Mouse (Mus musculus): ENCODE data around the gene Rgs6. TPM values are rescaled to one million over a fixed set of nuclear protein-coding genes. Genes with fewer than 3 reads are reported as not detected.

Gene Rgs6
- 0.53 and 0.57 TPM in 2 replicates for polyA plus RNA-seq (2012; rRNA removed)

DNA sequence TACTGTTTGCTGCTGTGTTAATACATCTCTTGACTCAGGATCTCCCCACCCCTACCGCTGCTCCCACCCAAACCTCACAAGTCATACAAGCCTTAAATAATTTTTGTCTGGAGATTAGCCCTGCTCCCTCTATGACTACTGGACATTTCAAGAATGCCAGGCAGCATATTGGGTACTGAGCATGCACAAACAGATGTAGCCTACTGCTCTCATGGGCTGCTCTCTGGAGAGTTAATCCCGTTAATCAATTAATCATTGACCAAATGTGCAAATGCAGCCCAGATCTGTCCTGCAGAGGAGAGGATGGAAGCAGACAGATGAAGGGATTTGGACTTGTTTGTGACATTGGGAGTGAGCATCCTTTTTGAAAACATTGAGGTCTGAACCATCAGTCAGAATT is at the start of gene Rgs6:
Gene Rgs6 (plus strand): TSS at position 276 of the 400 bp plus-strand sequence.
- Histone ChIP-seq H3K4me3 (ENCODE audit: low read depth, low read length) (no peak within 1 kb of the TSS), H3K36me3 (ENCODE audit: control insufficient read depth, insufficient read depth, low read length) (no peaks in the 10 kb centered on the region), H3K27ac (ENCODE audit: insufficient read depth, low read depth, low read length) (no peak within 1 kb of the TSS), H3K27me3 (ENCODE audit: control insufficient read depth, insufficient read depth, low read length) (no peaks in the 10 kb centered on the region), H3K4me1 (ENCODE audit: control insufficient read depth, insufficient read depth, insufficient read length, low read length) (no peaks in the 10 kb centered on the region)
- 70% methylated on average over 2 of the region's 2 CpGs for WGBS
- TF ChIP-seq POLR2A (IDR thresholded peaks at IDR 0.05; ENCODE audit: low read depth, low read length), result no peak
- TF ChIP-seq CTCF (IDR thresholded peaks at IDR 0.05; ENCODE audit: extremely low read depth, insufficient read length, insufficient replicate concordance, low read depth, low read length), result no peak

GRCm38 (mm10) chr12:82547127-82547526 is 41.0 kb upstream of the Rgs6 start:
- Histone ChIP-seq H3K4me3 (ENCODE audit: low read depth, low read length) (no peak overlapping the region), H3K27me3 (ENCODE audit: control insufficient read depth, insufficient read depth, low read length) (no peaks in the 10 kb centered on the region), H3K4me1 (ENCODE audit: control insufficient read depth, insufficient read depth, insufficient read length, low read length) (no peaks in the 10 kb centered on the region), H3K36me3 (ENCODE audit: control insufficient read depth, insufficient read depth, low read length) (no peaks in the 10 kb centered on the region), H3K27ac (ENCODE audit: insufficient read depth, low read depth, low read length) (no peak overlapping the region)
- TF ChIP-seq CTCF (IDR thresholded peaks at IDR 0.05; ENCODE audit: extremely low read depth, insufficient read length, insufficient replicate concordance, low read depth, low read length) (no peak), POLR2A (IDR thresholded peaks at IDR 0.05; ENCODE audit: low read depth, low read length) (no peak)
- 88% methylated on average over 4 of the region's 4 CpGs for WGBS

DNA sequence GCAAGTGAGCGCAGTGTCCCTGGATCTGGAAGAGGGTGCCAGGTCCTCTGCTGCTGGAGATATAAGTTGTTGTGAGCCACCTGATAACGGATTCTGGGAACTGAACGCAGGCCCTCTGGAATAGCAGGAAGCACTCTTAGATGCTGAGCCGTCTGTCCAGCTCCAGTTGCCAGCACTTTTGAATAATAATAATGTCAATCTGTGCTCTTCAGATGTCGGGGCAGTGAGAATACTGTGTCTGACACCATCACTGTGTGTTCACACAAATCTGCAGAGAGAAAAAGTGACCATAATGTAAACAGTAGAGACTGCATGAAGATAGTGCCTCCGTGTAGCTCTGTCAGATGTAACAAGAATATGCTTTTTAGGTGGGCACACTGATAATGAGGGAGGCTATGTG is 38.9 kb upstream of the Rgs6 start:
- H3K4me1 ChIP-seq (ENCODE audit: control insufficient read depth, insufficient read depth, insufficient read length, low read length), result no peaks in the 10 kb centered on the region
- H3K4me3 ChIP-seq (ENCODE audit: low read depth, low read length), result no peak overlapping the region
- no peaks in the 10 kb centered on the region for H3K36me3 ChIP-seq (ENCODE audit: control insufficient read depth, insufficient read depth, low read length)
- no peak overlapping the region for H3K27ac ChIP-seq (ENCODE audit: insufficient read depth, low read depth, low read length)
- 72% methylated on average over 6 of the region's 6 CpGs for WGBS
- TF ChIP-seq POLR2A (IDR thresholded peaks at IDR 0.05; ENCODE audit: low read depth, low read length), result no peak
- TF ChIP-seq CTCF (IDR thresholded peaks at IDR 0.05; ENCODE audit: extremely low read depth, insufficient read length, insufficient replicate concordance, low read depth, low read length), result no peak
- H3K27me3 ChIP-seq (ENCODE audit: control insufficient read depth, insufficient read depth, low read length), result no peaks in the 10 kb centered on the region

DNA sequence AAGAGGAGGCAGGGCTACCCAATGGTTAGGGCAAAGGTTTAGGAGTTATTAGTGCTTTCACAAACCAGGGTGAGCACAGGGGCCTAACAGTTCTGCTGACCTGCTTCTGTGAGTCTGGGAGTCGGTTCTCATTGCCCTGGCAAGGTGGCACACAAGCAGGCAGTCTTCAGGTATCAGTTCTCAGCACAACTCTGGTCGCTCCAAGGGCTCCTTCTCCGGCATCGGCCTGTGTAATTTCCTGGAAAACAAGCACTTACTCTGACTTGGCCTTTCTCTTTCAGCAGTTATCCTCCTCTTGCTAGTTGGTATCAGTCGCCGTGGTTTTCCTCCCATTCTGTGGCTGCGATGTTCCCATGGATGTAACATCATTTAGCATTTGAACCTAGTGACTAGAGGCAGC is 38.0 kb upstream of the Rgs6 start:
- no peak overlapping the region for H3K27ac ChIP-seq (ENCODE audit: insufficient read depth, low read depth, low read length)
- no peaks in the 10 kb centered on the region for H3K36me3 ChIP-seq (ENCODE audit: control insufficient read depth, insufficient read depth, low read length)
- WGBS, result 87% methylated on average over 7 of the region's 7 CpGs
- no peak overlapping the region for H3K4me3 ChIP-seq (ENCODE audit: low read depth, low read length)
- no peak for TF ChIP-seq CTCF (IDR thresholded peaks at IDR 0.05; ENCODE audit: extremely low read depth, insufficient read length, insufficient replicate concordance, low read depth, low read length)
- TF ChIP-seq POLR2A (IDR thresholded peaks at IDR 0.05; ENCODE audit: low read depth, low read length), result no peak
- no peaks in the 10 kb centered on the region for H3K27me3 ChIP-seq (ENCODE audit: control insufficient read depth, insufficient read depth, low read length)
- H3K4me1 ChIP-seq (ENCODE audit: control insufficient read depth, insufficient read depth, insufficient read length, low read length), result no peaks in the 10 kb centered on the region

GRCm38 (mm10) chr12:82552376-82552775 is 35.7 kb upstream of the Rgs6 start:
- H3K4me3 ChIP-seq (ENCODE audit: low read depth, low read length), result no peak overlapping the region
- H3K36me3 ChIP-seq (ENCODE audit: control insufficient read depth, insufficient read depth, low read length), result no peaks in the 10 kb centered on the region
- TF ChIP-seq POLR2A (IDR thresholded peaks at IDR 0.05; ENCODE audit: low read depth, low read length) (no peak), CTCF (IDR thresholded peaks at IDR 0.05; ENCODE audit: extremely low read depth, insufficient read length, insufficient replicate concordance, low read depth, low read length) (no peak)
- 83% methylated on average over 5 of the region's 5 CpGs for WGBS
- H3K27ac ChIP-seq (ENCODE audit: insufficient read depth, low read depth, low read length), result no peak overlapping the region
- H3K27me3 ChIP-seq (ENCODE audit: control insufficient read depth, insufficient read depth, low read length), result no peaks in the 10 kb centered on the region
- no peaks in the 10 kb centered on the region for H3K4me1 ChIP-seq (ENCODE audit: control insufficient read depth, insufficient read depth, insufficient read length, low read length)

DNA sequence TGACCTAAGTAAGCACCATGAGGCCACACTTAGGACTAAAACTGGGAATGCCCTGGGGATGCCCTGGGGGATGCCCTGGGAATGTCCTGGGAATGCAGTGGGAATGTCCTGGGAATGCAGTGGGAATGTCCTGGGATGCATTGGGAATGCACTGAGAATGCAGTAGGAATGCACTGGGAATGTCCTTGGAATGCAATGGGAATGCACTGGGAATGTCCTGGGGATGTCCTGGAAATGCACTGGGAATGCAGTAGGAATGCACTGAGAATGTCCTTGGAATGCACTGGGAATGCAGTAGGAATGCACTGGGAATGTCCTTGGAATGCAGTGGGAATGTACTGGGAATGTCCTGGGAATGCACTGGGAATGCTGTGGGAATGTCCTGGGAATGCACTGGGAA is 25.2 kb upstream of the Rgs6 start:
- Histone ChIP-seq H3K27ac (ENCODE audit: insufficient read depth, low read depth, low read length) (no peak overlapping the region), H3K4me3 (ENCODE audit: low read depth, low read length) (no peak overlapping the region), H3K36me3 (ENCODE audit: control insufficient read depth, insufficient read depth, low read length) (no peaks in the 10 kb centered on the region), H3K4me1 (ENCODE audit: control insufficient read depth, insufficient read depth, insufficient read length, low read length) (no peaks in the 10 kb centered on the region), H3K27me3 (ENCODE audit: control insufficient read depth, insufficient read depth, low read length) (no peaks in the 10 kb centered on the region)
- TF ChIP-seq CTCF (IDR thresholded peaks at IDR 0.05; ENCODE audit: extremely low read depth, insufficient read length, insufficient replicate concordance, low read depth, low read length), result no peak

- H3K36me3 ChIP-seq (ENCODE audit: control insufficient read depth, insufficient read depth, low read length), result no peaks in the 10 kb centered on the region
- no peaks in the 10 kb centered on the region for H3K27me3 ChIP-seq (ENCODE audit: control insufficient read depth, insufficient read depth, low read length)
- H3K27ac ChIP-seq (ENCODE audit: insufficient read depth, low read depth, low read length), result no peak overlapping the region
- 97% methylated on average over 1 of the region's 1 CpGs for WGBS
- no peak overlapping the region for H3K4me3 ChIP-seq (ENCODE audit: low read depth, low read length)
- H3K4me1 ChIP-seq (ENCODE audit: control insufficient read depth, insufficient read depth, insufficient read length, low read length), result no peaks in the 10 kb centered on the region
- TF ChIP-seq CTCF (IDR thresholded peaks at IDR 0.05; ENCODE audit: extremely low read depth, insufficient read length, insufficient replicate concordance, low read depth, low read length), result no peak
- no peak for TF ChIP-seq POLR2A (IDR thresholded peaks at IDR 0.05; ENCODE audit: low read depth, low read length)
These were observed 19.7 kb upstream of the Rgs6 start for GRCm38 (mm10) chr12:82568370-82568769.

DNA sequence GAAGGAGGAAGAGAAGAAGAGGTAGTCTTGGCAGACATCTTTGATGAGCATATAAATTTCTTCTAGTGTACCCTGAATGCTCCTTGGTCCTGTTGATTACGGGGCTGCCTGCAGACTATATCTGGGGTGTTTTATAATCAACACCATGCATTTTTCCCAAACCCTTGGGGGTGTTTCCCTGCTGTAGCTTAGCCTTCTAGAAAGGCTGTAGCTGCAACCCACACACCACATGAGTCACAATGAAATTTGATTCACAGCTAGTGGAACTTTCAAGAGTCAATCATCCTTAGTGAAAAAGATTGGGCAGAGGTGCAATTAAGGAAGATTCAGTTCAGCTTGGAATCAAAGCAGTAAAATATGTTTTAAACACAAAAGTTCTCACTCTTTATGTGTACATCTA is 15.4 kb upstream of the Rgs6 start:
- no peak for TF ChIP-seq CTCF (IDR thresholded peaks at IDR 0.05; ENCODE audit: extremely low read depth, insufficient read length, insufficient replicate concordance, low read depth, low read length)
- Histone ChIP-seq H3K27ac (ENCODE audit: insufficient read depth, low read depth, low read length) (no peak overlapping the region), H3K4me1 (ENCODE audit: control insufficient read depth, insufficient read depth, insufficient read length, low read length) (no peaks in the 10 kb centered on the region), H3K4me3 (ENCODE audit: low read depth, low read length) (no peak overlapping the region), H3K36me3 (ENCODE audit: control insufficient read depth, insufficient read depth, low read length) (no peaks in the 10 kb centered on the region), H3K27me3 (ENCODE audit: control insufficient read depth, insufficient read depth, low read length) (no peaks in the 10 kb centered on the region)
- 83% methylated on average over 1 of the region's 1 CpGs for WGBS

Data from small intestine, adult 2 months (tissue).